Mouse (Mus musculus) leukemia stem cell, adult 10-12 weeks (primary cell): ENCODE measurements around the gene Zbtb20. TPM values are rescaled to one million over a fixed set of nuclear protein-coding genes. Genes with fewer than 3 reads are reported as not detected.

Experiments used
- polyA plus RNA-seq: library from polyadenylated mRNA; stranded (reverse); fragments of >175 nt; gene quantifications from 2 replicates; pipeline ENCODE4 v1.2.3, GENCODE M21; 2012; ENCODE audit warnings: low replicate concordance

The Zbtb20 gene
- polyA plus RNA-seq, result 2.9 and 3.4 TPM in 2 replicates

GRCm38 (mm10) chr16:42875852-42875980 lies at the start of gene Zbtb20:
Gene Zbtb20 (plus strand): TSS chr16:42875881.

GRCm38 (mm10) chr16:43663978-43664579 lies 788.4 kb downstream of the Zbtb20 start, which contains the start of gene Tigit:
Gene Tigit (minus strand): TSS chr16:43664146.

